Mouse (Mus musculus): ENCODE data around the gene Rhox3f. TPM values are rescaled to one million over a fixed set of nuclear protein-coding genes. Genes with fewer than 3 reads are reported as not detected.

Gene Rhox3f
- not detected in 2 replicates for polyA plus RNA-seq (2012; rRNA removed)

GRCm38 (mm10) chrX:37580692-37581091 lies at the start of gene Rhox3f:
TSS of gene Rhox3f (plus strand) at chrX:37580992.

GRCm38 (mm10) chrX:37541719-37542118 lies 39.1 kb upstream of the Rhox3f start, which contains the start of gene Rhox3e:
TSS of gene Rhox3e (plus strand) at chrX:37542019.

GRCm38 (mm10) chrX:37557112-37557511 lies 23.7 kb upstream of the Rhox3f start, which contains the start of gene Rhox4e:
TSS of gene Rhox4e (plus strand) at chrX:37557412.

GRCm38 (mm10) chrX:37571105-37571504 lies 9.7 kb upstream of the Rhox3f start, which contains the start of gene Rhox2f:
TSS of gene Rhox2f (plus strand) at chrX:37571405.

GRCm38 (mm10) chrX:37607604-37608003 lies 26.8 kb downstream of the Rhox3f start, which contains the start of gene Rhox4f:
TSS of gene Rhox4f (minus strand) at chrX:37607704.

GRCm38 (mm10) chrX:37628512-37628911 lies 47.7 kb downstream of the Rhox3f start, which contains the start of gene Rhox3g:
TSS of gene Rhox3g (minus strand) at chrX:37628612.

Other genes starting within 250 kb of the Rhox3f start
- gene Rhox3a2, start 201.0 kb upstream of the Rhox3f start, polyA plus RNA-seq (2012; rRNA removed) = not detected in 2 replicates
- 0.06 and 0.21 TPM in 2 replicates for gene Rhox4a2, start 190.1 kb upstream of the Rhox3f start, polyA plus RNA-seq (2012; rRNA removed)
- not detected in 2 replicates for gene Rhox2b, start 168.9 kb upstream of the Rhox3f start, polyA plus RNA-seq (2012; rRNA removed)
- 0.28 TPM in 1 of 2 replicates, not detected in the other for gene Rhox4b, start 148.5 kb upstream of the Rhox3f start, polyA plus RNA-seq (2012; rRNA removed)
- gene Rhox2c, start 127.3 kb upstream of the Rhox3f start, polyA plus RNA-seq (2012; rRNA removed) = 0.21 TPM in 1 of 2 replicates, not detected in the other
- not detected in 2 replicates for gene Rhox3c, start 122.4 kb upstream of the Rhox3f start, polyA plus RNA-seq (2012; rRNA removed)
- not detected in 2 replicates for gene Rhox4c, start 100.7 kb upstream of the Rhox3f start, polyA plus RNA-seq (2012; rRNA removed)
- not detected in 2 replicates for gene Rhox2d, start 87.6 kb upstream of the Rhox3f start, polyA plus RNA-seq (2012; rRNA removed)
- not detected in 2 replicates for gene Rhox4d, start 66.6 kb upstream of the Rhox3f start, polyA plus RNA-seq (2012; rRNA removed)
- not detected in 2 replicates for gene Rhox2e, start 50.5 kb upstream of the Rhox3f start, polyA plus RNA-seq (2012; rRNA removed)
- gene Rhox3e, start 39.0 kb upstream of the Rhox3f start, polyA plus RNA-seq (2012; rRNA removed) = not detected in 2 replicates
- not detected in 2 replicates for gene Rhox4e, start 23.6 kb upstream of the Rhox3f start, polyA plus RNA-seq (2012; rRNA removed)
- gene Rhox2f, start 9.6 kb upstream of the Rhox3f start, polyA plus RNA-seq (2012; rRNA removed) = not detected in 2 replicates
- not detected in 2 replicates for gene Rhox4f, start 26.7 kb downstream of the Rhox3f start, polyA plus RNA-seq (2012; rRNA removed)
- gene Rhox3g, start 47.6 kb downstream of the Rhox3f start, polyA plus RNA-seq (2012; rRNA removed) = not detected in 2 replicates
- not detected in 2 replicates for gene Rhox2g, start 62.5 kb downstream of the Rhox3f start, polyA plus RNA-seq (2012; rRNA removed)
- not detected in 2 replicates for gene Rhox4g, start 70.3 kb downstream of the Rhox3f start, polyA plus RNA-seq (2012; rRNA removed)
- gene Rhox3h, start 87.8 kb downstream of the Rhox3f start, polyA plus RNA-seq (2012; rRNA removed) = not detected in 2 replicates
- gene Rhox2h, start 92.3 kb downstream of the Rhox3f start, polyA plus RNA-seq (2012; rRNA removed) = not detected in 2 replicates
- 0.34 and 0.35 TPM in 2 replicates for gene Rhox5, start 223.8 kb downstream of the Rhox3f start, polyA plus RNA-seq (2012; rRNA removed)
- gene Rhox6, start 245.9 kb downstream of the Rhox3f start, polyA plus RNA-seq (2012; rRNA removed) = not detected in 2 replicates

All from central nervous system, embryonic 14 days (tissue).